Mouse (Mus musculus): Measurements from ENCODE around the gene Gpr137. TPM values are rescaled to one million over a fixed set of nuclear protein-coding genes. Genes with fewer than 3 reads are reported as not detected.

Gpr137 gene
- total RNA-seq, 2 experiments from 2014 or later: 8.9 to 9.9 TPM

GRCm38 (mm10) chr19:6948186-6948585, 5.9 kb upstream of the Gpr137 start:
- no peak for DNase-seq
- intact Hi-C loops (cut with DNase I; ENCODE audit: low total_unique reads): no loop called here

DNA sequence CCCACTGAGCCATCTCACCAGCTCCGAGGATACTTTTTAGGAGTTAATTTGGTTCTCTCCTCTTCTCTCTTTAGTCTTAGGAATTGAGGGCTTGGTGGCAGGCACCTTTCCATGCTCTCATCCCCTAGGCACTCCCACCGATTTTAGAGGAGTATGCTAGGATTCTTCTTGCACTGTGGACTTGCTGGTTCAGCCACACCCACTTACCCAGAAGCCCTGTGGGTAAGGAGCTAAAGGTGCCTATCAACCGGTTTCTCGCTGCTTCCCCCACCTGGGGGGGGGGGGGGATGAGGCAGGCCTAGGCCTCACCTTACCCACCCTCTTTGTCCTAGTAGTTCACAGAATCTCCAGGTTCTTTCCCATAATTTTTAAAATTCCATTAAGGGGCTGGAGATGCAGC, 5.5 kb upstream of the Gpr137 start:
- no peak for DNase-seq
- intact Hi-C loops (cut with DNase I; ENCODE audit: low total_unique reads): no loop called here

GRCm38 (mm10) chr19:6943709-6944108, 1.4 kb upstream of the Gpr137 start:
- no peak for DNase-seq
- intact Hi-C loops (cut with DNase I; ENCODE audit: low total_unique reads): no loop called here

DNA sequence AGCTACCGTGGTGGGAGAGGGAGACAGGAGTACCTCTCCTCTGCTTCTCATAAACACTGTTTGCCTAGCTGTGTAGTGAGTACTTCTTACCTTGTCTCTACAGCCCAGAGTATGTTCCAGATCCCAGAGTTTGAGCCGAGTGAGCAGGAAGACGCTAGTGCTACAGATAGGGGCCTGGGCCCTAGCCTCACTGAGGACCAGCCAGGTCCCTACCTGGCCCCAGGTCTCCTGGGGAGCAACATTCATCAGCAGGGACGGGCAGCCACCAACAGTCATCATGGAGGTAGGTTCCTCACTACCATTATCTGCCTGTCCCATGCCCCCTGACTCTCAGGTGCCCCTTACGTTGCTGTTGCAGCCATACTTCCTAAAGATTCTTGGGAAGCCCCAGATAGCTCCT, 484 bp upstream of the Gpr137 start:
- no peak for DNase-seq
- intact Hi-C loops (cut with DNase I; ENCODE audit: low total_unique reads): no loop called here

DNA sequence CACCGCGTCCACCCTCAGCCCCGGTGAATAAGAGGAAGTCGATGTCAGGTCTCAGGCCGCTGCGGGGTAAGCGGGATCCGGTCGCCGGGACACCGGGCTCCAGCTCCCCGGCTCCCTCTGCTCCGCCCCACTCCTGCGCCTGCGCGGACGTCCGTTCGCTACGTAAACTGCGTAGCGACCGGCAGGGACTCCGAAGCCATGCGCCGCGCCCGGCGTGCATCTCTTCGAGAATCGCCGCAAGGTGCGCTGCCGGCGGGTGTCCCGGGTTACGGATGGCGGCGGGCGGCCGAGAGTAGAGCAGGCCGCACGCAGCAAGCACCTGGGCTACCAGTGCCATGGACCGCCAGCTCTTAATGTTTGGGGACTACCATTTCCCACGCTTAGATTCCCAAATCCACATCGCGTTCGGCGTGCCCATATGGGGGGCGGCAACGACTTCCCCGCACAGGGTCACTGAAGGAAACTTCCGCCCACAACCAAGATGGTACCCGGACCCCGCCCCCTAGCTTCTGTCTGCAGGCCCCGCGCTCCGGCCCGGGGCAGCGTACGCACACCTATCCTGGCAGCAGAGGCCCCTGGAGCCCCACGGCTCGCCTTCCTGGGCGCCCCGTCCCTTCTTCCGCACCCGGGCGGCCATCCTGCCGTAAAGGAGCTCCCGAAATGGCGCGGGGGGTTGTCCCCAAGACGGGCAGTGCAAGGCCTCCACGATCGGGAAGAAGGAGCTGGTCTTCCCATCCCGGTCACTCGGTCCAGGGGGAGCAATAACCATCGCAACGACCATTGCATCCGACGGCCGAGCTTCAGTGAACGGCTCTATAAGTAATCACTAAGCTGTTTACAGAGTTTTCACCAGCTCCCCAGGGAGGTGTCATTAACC, 670 bp downstream of the Gpr137 start, which contains the start of gene Bad:
TSS of gene Bad (plus strand) at position 490 of the 877 bp plus-strand sequence.
- DNase-seq: peak; percentile 94
- intact Hi-C loops (cut with DNase I; ENCODE audit: low total_unique reads): no loop called here

DNA sequence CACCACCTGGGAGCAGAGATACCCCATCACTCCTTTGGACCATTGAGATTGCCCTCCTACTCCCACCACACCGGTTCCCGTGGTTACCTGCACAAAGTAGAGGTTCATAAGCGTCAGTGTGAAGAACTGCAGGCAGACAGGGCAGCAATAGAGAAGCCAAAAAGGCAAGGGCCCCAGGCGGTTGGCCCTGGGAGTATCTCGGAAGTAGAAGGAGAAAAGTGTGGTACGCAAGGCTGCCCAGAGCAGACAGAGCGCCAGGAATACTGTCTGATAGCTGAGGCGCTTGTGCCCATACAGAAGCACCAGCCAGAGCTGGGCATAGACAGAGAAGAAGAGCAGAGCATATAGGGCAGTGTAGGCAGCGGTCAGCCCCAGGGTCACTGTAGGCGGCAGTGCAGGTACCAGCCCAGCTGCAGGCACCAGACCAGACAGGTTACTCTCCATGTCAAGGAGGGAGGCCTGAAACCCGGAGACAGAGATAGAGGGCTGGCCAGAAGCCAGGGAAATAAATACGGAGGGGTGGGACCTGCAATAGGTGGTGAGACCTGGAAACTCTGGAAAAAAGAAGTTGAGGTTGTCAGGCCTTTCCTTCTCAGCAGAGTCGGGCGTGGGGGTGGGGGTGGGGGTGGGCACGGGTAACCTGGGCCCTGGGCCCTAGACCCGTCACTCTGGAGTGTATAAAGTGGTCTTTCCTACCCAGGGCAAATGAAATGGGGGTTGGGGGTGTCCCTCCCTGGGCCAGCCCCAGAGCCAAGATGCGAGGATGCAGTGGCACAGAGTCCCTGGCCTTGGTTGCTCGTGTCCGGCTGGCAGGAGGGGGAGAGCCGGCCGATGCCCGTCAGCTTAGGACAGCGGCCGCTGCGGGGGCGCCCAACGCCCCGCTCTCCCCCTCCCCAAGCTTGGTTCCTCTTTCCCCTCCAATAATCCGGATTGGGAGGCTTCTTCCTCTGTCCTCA, 1.6 kb downstream of the Gpr137 start:
- DNase-seq: no peak
- intact Hi-C loops (cut with DNase I; ENCODE audit: low total_unique reads): no loop called here

- intact Hi-C loops (cut with DNase I; ENCODE audit: low total_unique reads): no loop called here
- DNase-seq: no peak
These were observed 2.9 kb downstream of the Gpr137 start for GRCm38 (mm10) chr19:6939106-6940002.

DNA sequence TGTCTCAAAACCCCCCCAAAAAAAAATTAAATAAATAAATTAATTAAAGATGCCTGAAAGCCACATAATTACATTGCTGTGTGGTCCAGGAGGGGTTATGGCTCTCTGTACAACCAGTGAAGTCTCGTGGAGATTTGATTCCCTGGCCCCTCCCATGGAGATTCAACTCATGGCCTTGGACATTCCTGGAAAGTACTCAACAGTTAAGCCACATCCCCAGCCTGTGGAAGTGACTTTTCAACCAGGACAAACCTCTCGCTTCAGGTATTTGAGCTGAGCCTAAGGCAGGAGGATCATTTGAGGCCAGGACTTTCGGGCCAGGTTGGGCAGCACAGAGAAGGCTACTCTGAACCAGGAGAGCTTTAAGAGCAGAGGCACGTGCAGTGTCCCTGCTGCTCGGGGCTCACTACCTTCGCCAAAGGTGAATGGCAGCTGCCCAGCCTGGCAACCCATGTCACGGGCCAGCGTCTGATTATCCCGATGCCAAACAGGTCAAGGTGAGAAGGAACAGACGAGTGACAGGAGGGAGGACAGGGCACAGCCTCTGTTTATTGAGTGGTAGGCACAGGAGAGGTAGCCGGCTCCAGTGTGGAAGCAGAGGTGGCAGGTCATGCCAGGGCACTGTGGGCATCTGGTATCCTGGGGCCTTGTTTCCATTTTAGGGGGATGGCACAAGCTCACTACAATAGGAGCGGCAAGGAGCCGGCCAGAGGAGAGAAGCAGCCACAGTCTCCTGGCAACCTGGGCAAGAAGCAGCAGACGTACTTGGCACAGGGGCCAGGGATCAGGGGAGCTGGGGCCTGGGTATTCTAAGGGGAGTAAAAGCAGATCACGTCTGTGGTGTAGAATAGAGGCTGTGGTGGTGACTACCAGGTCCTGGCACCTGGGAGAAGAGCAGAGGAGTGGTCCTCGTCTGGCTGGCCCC, 4.5 kb downstream of the Gpr137 start:
- intact Hi-C loops (cut with DNase I; ENCODE audit: low total_unique reads): no loop called here
- no peak for DNase-seq

GRCm38 (mm10) chr19:6936299-6936698, 6.0 kb downstream of the Gpr137 start:
- no peak for DNase-seq

GRCm38 (mm10) chr19:6934195-6934977, 7.9 kb downstream of the Gpr137 start, which contains the start of gene Kcnk4:
Gene Kcnk4, minus strand, starts transcription at chr19:6934515.
- DNase-seq: no peak
- intact Hi-C loops (cut with DNase I; ENCODE audit: low total_unique reads): no loop called here

More at GRCm38 (mm10) chr19:6936299-6936698, 6.0 kb downstream of the Gpr137 start:
- intact Hi-C loops (cut with DNase I; ENCODE audit: low total_unique reads): no loop called here

DNA sequence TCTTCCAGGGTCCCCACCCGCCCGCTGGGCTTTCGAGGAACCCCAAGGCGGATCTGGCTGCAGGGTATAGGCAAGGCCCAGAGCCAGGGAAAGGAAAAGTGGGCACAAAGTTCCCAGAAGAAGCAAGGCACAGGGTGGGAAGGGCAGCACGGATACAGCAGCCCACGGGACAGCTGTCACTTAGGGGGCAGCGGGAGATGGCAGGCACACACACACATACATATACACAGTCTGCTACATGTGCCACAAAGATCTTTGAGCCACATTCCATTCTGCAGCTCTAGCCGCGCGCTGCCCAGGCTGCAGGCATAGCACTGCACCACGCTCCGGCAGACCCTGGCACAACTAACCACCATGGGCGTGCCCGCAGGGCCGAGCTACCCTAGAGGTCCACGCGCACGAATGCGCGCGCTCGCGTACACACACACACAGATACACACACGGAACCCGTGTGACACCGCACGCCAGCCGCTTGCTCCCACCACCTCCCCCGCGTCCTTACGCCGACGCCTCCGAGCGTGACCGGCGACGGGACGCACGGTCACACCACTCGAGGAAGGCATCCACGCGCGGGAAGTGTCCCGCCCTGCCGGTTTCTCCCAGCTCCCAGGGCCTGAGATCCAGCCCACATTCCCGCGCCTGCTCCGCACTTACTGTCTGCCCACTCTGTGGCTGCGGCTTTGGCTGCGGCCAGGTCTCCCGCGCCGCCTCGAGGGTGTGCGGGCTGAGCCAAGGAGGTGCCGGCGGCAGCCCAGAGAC, 8.7 kb downstream of the Gpr137 start:
- DNase-seq: no peak
- intact Hi-C loops (cut with DNase I; ENCODE audit: low total_unique reads): no loop called here

DNA sequence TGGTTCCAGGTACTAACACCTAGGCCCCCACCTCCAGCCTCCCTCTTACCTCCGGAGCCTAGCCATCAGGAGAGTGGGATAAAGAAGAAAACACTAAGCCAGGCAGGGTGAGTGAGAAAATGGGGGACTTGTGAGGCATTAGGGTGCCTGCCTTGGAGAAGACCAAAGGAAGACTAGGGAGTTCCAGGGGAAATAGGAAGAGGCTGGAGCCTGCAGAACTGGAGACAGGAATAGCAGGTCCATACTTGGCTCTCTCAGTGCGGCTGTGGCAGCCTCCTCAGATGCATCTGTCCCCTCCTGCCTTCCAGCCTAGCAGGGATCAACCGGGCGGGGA, 9.2 kb downstream of the Gpr137 start:
- intact Hi-C loops (cut with DNase I; ENCODE audit: low total_unique reads): no loop called here
- DNase-seq: no peak

DNA sequence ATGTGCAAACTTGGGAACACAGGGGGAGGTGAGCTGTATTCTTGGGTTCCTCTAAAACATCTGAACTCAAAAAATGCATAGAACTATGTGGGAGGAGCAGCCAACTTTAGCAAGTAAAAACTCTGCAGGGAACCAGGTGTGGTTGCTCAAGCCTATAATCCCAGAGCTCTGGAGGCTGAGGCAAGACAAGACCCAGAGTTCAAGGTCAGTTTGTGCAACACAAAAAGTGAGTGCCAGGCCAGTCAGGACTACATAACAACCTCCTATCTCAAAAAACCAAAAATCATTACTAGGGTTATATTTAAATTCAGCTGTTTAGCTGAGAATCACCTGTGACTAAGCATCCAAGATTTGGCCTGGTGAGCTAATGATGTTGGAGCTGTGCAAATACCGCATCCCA, 10.3 kb downstream of the Gpr137 start:
- intact Hi-C loops (cut with DNase I; ENCODE audit: low total_unique reads): no loop called here
- no peak for DNase-seq

GRCm38 (mm10) chr19:6931002-6931401, 11.3 kb downstream of the Gpr137 start:
- intact Hi-C loops (cut with DNase I; ENCODE audit: low total_unique reads): no loop called here
- no peak for DNase-seq

GRCm38 (mm10) chr19:6928080-6928479, 14.2 kb downstream of the Gpr137 start:
- intact Hi-C loops (cut with DNase I; ENCODE audit: low total_unique reads): no loop called here
- DNase-seq: no peak

DNA sequence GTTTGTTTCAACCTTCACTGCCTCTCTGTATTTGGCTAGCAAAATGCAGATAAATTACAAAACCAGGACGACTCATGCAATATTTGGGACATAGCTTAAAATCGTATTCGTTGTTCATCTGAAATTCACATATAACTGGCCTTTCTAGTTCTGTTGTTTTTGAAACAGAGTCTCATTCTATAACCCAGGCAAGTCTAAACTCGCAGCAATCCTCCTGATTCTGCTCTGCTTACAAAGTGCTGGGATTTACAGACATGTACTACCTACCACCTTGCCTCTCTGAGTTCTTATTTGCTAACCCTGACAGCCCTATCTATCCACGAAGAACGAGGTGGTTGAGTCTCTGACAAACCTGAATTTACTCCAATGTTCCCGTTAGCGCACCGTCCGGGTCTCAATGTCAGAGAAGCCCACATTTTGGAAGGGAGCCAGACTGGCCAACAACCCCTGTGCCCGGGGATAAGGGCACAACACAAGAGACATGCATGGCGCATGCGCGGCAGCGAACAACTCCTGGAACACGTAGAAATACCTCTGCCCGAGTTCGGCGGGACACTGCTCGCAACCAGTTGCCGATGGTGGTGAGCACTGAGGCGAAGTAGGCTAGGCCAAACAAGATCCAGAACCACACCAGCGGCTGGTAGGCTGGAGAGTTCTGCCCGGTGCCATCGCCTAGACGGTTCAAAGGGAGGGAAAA, 15.6 kb downstream of the Gpr137 start:
- no peak for DNase-seq
- intact Hi-C loops (cut with DNase I; ENCODE audit: low total_unique reads): no loop called here

Measured in gastrocnemius, postnatal 14 days (tissue).